Mouse (Mus musculus) gastrocnemius, postnatal 14 days (tissue): ENCODE results near the gene Defb19. TPM values are rescaled to one million over a fixed set of nuclear protein-coding genes. Genes with fewer than 3 reads are reported as not detected.

Experiments used
- DNase-seq: peaks from one replicate; pipeline ENCODE4 v3.0.0; 2021; ENCODE audit warnings: mixed read lengths
- intact Hi-C: fragments of 180-260 bp; cut with DNase I; formaldehyde crosslinking; loops from one replicate; pipeline ENCODE4 v1.15.1; 2025; ENCODE audit warnings: low total_unique reads
- long read RNA-seq, 2 experiments: library from polyadenylated mRNA; stranded (forward); transcript quantifications; one replicate each; pipeline ENCODE4 v2.0.0; 2021
- total RNA-seq, 2 experiments: library from RNA; stranded (reverse); gene quantifications; 2 replicates each; pipeline ENCODE4 v1.2.3; 2021

Defb19 gene
- total RNA-seq: not detected
- long read RNA-seq, experiment 1: 0 reads
- long read RNA-seq, experiment 2: 0 reads

GRCm38 (mm10) chr2:152580107-152580506 lies at the start of gene Defb19:
Gene Defb19, minus strand, starts transcription at chr2:152580312.
- intact Hi-C loops: no loop called here

GRCm38 (mm10) chr2:152629904-152630303 lies 49.8 kb upstream of the Defb19 start:
- intact Hi-C loops: no loop called here
- no peak for DNase-seq

More at GRCm38 (mm10) chr2:152580107-152580506, at the start of gene Defb19:
- no peak for DNase-seq

GRCm38 (mm10) chr2:152629239-152629638 lies 49.1 kb upstream of the Defb19 start:
- intact Hi-C loops: no loop called here
- DNase-seq: no peak

GRCm38 (mm10) chr2:152628066-152628465 lies 48.0 kb upstream of the Defb19 start:
- DNase-seq: peak; percentile 25
- intact Hi-C loops: no loop called here

- DNase-seq: peak; percentile 56
- intact Hi-C loops: no loop called here
Observed at GRCm38 (mm10) chr2:152626774-152627591, 46.9 kb upstream of the Defb19 start, which contains the start of gene Rem1. Gene Rem1, plus strand, starts transcription at chr2:152626951.

GRCm38 (mm10) chr2:152625256-152625655 lies 45.1 kb upstream of the Defb19 start:
- intact Hi-C loops: no loop called here
- no peak for DNase-seq

- no peak for DNase-seq
- intact Hi-C loops: no loop called here
Observed at GRCm38 (mm10) chr2:152624566-152624965, 44.5 kb upstream of the Defb19 start.

GRCm38 (mm10) chr2:152622953-152623352 lies 42.8 kb upstream of the Defb19 start, which contains the start of gene Defb25:
Gene Defb25, minus strand, starts transcription at chr2:152623053.
- no peak for DNase-seq
- intact Hi-C loops: no loop called here

GRCm38 (mm10) chr2:152622151-152622550 lies 42.0 kb upstream of the Defb19 start:
- intact Hi-C loops: no loop called here
- no peak for DNase-seq

GRCm38 (mm10) chr2:152620367-152621134 lies 40.4 kb upstream of the Defb19 start:
- intact Hi-C loops: no loop called here
- DNase-seq: peak; percentile 53

GRCm38 (mm10) chr2:152617374-152617773 lies 37.3 kb upstream of the Defb19 start:
- DNase-seq: no peak
- intact Hi-C loops: loop anchor here (5.0 kb wide), 1 partner anchor 40 kb away; no protein-coding TSS in a partner anchor

- DNase-seq: no peak
- intact Hi-C loops: loop anchor here (5.0 kb wide), 1 partner anchor 41 kb away; no protein-coding TSS in a partner anchor
Observed at GRCm38 (mm10) chr2:152616470-152616869, 36.4 kb upstream of the Defb19 start.

GRCm38 (mm10) chr2:152615563-152615962 lies 35.5 kb upstream of the Defb19 start:
- DNase-seq: peak; percentile 28
- intact Hi-C loops: loop anchor here (5.0 kb wide), 1 partner anchor 42 kb away; no protein-coding TSS in a partner anchor

- intact Hi-C loops: no loop called here
- DNase-seq: no peak
Observed at GRCm38 (mm10) chr2:152612193-152612592, 32.1 kb upstream of the Defb19 start.

- no peak for DNase-seq
- intact Hi-C loops: no loop called here
Observed at GRCm38 (mm10) chr2:152608719-152609118, 28.6 kb upstream of the Defb19 start.

- no peak for DNase-seq
- intact Hi-C loops: no loop called here
Observed at GRCm38 (mm10) chr2:152607746-152608145, 27.6 kb upstream of the Defb19 start.

- intact Hi-C loops: no loop called here
- peak; percentile 47 for DNase-seq
Observed at GRCm38 (mm10) chr2:152604057-152604456, 23.9 kb upstream of the Defb19 start, which contains the start of gene Defb36. Gene Defb36, plus strand, starts transcription at chr2:152604327.

- intact Hi-C loops: no loop called here
- no peak for DNase-seq
Observed at GRCm38 (mm10) chr2:152601275-152601960, 21.3 kb upstream of the Defb19 start.

- intact Hi-C loops: no loop called here
- DNase-seq: no peak
Observed at GRCm38 (mm10) chr2:152600076-152600475, 20.0 kb upstream of the Defb19 start.

GRCm38 (mm10) chr2:152599299-152599698 lies 19.2 kb upstream of the Defb19 start, which contains the start of gene Defb45:
Gene Defb45, minus strand, starts transcription at chr2:152599399.
- intact Hi-C loops: no loop called here
- no peak for DNase-seq
